Mouse (Mus musculus) heart, adult 2 months (tissue): ENCODE results near the gene Rtl1.

ENCODE experiments used
- CTCF ChIP-seq: fragments of 200-600 bp; IDR thresholded peaks from 2 replicates; pipeline ENCODE4 v1.8.1; 2022; ENCODE audit warnings: antibody characterized with exemption, mild to moderate bottlenecking, moderate library complexity
- EP300 ChIP-seq: fragments of 200-500 bp; IDR thresholded peaks from 2 replicates; pipeline ENCODE4 v1.6.1; 2011; ENCODE audit warnings: low read depth, low read length, control low read depth; ENCODE audit not compliant: insufficient read depth
- POLR2A ChIP-seq: fragments of 200-500 bp; IDR thresholded peaks from 2 replicates; pipeline ENCODE4 v1.6.1; 2011; ENCODE audit warnings: mild to moderate bottlenecking, low read depth, low read length, control low read depth; ENCODE audit not compliant: insufficient read depth

- no peak for TF ChIP-seq EP300
- TF ChIP-seq POLR2A: no peak
- peak; percentile 38 for TF ChIP-seq CTCF
Measured at GRCm38 (mm10) chr12:109608576-109609440, 8.7 kb upstream of the Rtl1 start.
